Mouse (Mus musculus) kidney, adult 11 months (tissue): ENCODE measurements at regions not wholly inside any gene's neighbourhood (a gene's known extent, or its start where the extent isn't known, plus 50 kb on each side); places are given as distances from the start of the nearest gene placed in this dataset.

Experiments
- DNase-seq: peaks from one replicate; pipeline ENCODE4 v3.0.0; 2022

DNA sequence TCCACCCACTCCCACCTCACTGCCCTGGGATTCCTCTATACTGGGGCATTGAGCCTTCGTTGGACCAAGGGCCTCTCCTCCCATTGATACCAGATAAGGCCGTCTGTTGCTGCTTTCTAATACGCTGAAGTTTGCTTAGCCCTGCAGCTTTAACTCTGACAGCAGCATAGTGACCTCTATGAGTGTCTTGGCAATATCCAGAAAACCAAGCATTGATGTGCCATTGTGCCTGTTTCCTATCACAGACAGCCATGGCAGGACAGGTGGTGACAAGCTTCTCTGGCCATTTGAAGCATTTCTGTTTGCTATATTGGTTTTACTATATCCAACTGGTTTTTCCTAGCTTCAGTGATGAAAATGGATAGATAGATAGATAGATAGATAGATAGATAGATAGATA, 625.4 kb upstream of the Mpdz start:
- DNase-seq, result no peak

DNA sequence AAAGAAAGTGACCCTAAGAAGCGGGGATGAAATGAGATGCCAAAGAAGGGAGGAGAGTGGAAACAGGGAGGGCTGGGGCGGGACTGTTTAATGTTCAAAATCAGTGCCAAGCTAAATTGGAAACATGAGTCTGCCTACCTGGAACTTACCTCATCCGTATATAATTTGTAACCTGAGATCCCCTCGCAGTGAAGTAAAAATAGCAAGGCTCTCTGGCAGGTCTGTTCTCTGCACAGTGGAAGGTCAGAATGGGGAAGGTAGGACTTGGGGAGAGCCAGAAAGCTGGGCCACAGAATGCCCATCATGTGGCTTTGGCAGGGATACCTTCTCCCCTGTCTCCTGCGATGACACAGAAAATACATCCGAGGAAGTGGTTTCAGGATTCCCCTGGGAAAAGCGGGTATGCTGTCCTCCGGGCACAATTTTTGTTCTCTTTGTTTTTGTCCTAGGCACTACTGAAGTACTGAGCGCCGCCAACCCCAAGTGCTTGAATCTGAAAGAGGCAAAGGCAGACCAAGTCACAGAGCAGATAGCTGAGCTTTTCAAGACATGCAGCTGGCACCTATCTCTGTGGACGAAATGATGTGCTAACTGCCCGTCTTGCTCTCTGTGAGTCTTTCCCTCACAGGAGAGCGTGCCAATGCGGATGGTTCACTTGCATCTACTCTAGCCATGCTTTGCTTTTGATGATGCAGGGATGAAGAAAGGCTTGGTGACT, 623.2 kb upstream of the Mpdz start:
- DNase-seq, result peak; percentile 42

DNA sequence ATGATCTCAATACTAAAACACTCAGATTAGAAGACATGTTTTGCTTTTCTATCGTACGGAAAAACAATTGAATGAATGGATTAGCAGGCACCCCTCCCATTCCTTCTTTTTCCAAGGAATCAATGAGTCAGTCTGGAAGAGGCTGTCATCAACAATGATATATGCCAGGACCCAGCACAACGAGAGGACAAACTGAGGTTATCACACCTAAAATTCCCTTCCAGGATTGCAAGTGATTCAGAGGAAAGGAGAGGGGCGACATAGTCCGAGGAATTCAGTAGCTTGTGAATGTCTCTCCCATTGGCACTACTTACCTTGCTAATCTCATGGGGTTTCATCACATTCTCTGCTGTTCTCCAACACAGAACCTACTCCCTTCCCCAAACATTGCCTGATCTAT, 620.1 kb upstream of the Mpdz start:
- no peak for DNase-seq

GRCm38 (mm10) chr4:82056671-82057070, 614.1 kb upstream of the Mpdz start:
- DNase-seq, result peak; percentile 66

GRCm38 (mm10) chr4:82048171-82048570, 605.6 kb upstream of the Mpdz start:
- DNase-seq, result no peak

DNA sequence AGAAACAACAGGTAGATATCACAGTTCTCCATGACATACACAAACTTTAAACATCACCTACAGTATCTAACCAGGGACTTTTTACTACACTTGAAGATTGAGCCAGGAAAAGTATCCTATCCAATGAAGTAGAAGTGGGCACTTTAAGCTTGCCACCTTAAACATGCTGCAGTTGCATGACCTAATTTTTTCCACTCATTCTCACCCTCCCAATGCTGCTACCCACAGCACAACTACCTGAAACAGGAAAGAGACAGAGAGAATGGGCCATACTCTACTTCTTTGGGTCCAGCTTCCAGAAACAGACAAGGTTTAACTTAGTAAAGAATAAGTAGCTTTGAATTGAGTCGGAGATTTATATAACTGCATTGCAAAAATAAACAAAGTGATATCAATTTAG, 594.9 kb upstream of the Mpdz start:
- no peak for DNase-seq

DNA sequence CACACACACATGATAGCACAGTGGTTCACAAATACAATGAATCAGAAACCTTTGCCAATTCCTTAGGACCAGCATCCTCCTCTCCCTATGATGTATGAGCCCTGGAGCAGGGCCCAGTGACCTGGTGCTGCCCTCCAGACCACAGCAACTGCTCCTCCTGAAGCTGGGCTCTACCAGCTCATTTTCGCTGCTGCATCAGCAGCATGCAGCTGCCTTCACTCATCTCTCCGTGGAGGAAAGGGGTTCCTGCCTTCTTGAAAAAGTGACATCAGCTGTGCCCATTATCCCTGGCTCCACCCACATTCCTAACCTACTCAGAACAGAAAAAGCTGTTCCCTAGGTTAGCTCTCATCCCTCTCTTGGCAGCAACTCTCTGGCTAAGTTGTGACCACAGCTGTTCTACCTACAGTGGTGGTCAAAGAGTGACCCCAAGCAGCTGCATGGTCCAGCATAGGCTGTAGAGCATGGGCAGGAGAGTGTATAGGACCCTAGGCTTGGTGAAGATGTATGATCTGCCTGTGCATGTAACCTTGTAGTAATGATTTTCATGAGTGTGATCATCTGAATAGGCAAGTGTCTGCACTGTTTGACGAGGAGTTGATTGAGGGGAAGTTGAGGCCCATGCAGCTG, 592.6 kb upstream of the Mpdz start:
- DNase-seq, result no peak

DNA sequence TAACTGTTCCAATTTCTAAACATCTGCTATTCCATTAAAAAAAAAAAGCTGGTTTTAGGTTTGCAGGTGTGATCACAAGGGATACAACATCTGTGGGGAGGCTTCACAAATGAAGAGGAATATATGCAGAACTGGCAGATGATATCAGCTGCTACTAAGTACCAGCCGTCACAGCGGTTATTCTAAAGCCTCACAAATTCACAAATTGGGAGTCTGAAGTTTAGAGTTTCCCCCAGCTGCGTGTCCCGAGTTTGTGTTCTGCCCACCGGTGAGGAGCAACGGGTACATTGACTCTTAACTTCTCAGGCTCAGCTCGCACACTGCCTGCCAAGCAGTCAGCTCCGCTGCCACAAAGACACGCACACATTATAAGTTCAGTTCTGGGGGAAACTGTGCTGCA, 586.6 kb upstream of the Mpdz start:
- DNase-seq, result no peak

DNA sequence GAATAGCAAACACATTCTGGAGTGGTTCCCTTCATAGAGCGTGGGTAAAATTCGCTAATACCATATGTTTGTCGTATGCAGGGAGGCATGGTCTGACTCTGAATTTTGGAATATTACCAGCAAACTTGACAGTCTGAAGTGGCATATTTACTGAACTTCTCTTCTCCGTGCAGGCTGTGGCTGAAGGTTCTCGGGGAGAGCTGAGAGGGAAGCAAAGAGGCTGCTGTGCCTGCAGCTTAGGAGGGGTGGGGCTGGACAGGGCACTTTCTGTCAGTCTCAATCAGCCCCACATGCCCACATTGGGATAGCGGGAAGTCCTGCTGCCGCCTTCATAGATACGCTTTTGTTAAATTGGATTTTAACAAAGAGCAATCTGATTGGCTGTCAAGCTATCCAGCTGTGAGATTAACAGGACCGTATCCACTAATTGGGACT, 584.8 kb upstream of the Mpdz start:
- DNase-seq, result no peak

DNA sequence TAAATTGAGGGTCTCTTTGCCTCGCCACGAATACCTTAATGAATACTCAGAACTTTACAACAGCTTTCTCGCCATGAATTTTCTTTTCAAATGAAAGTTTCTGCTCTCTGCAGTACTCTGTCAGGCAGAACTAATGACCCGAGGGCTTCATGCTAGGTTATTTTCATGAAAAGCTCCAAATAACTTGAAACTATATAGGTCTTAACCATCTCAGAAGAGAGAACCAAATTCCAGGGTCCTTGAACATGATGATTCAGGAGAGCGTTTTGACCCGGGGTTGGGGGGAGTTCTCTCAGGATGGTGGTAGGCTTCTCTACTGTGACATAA, 558.8 kb upstream of the Mpdz start:
- no peak for DNase-seq

- no peak for DNase-seq
Measured at GRCm38 (mm10) chr4:82000590-82001405, 558.2 kb upstream of the Mpdz start.

DNA sequence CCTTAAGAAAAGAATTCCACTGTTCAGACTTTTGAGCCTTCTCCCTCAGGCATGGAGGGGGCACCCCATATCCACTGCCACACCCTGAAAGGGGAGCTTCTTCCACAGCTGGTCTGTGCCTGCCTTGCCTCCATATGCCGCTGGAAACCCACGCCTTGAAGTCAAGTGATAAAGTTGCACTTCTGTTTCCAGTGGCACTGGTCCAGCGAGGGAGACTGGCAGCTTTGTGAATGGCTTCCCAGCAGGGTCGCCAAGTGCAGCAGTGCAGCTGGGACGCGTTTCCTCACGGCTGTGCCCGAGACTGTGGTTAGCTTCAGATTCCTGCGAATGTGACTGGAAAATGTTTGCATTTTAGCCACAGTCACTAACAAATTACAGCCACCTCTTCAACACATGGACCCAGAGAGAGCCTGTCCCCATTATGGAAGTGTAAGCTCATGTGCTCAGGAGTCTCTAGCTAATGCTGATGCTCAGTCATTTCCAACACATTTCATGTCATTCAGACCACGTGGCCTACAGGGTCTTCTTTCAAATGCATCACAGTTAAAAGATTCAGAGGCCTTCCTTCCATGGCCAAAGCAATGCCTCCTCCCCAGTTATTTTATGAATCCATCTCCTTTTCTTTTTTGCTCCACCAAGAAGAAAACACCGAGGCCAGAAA, 557.2 kb upstream of the Mpdz start:
- DNase-seq, result no peak

DNA sequence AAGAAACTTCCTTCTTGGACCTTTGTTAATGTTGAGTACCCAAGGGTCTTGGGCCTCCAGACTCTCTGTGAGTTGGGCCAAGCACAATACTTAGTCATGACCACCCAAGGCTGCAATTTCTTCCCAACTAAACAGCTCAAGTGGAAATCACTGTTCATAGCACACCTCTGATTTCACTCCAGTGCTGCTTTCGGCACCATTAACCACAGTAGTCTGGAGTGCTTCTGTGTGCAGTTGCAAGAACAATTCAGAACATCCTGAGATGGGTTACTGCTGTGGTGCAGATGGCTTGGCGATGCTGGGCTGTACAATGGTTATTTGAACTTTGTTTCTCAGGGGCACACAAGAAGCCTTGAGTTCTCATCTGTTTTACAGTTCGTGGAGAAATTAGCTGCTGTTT, 556.5 kb upstream of the Mpdz start:
- no peak for DNase-seq

- no peak for DNase-seq
Measured at GRCm38 (mm10) chr4:81996445-81996844, 553.8 kb upstream of the Mpdz start.

GRCm38 (mm10) chr4:81995243-81995642, 552.6 kb upstream of the Mpdz start:
- DNase-seq, result no peak

DNA sequence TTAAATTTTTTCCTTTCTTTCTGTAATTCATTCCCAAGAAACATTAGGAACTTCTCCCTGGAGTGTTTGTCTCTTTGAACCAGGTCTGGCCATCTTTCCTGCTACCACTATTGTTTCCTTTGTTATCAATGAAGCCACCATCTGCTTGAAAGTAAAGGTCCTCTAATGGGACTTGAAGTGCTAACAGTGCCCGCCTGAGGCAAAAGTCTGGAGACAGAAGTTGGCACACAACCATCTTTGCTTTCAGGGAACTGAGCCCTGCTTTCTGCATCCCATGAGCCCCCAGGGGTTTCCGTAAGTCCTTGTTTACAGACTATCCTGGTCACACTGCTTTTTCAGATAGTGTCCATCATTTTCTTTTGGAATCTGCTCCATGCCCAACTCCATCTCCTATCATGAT, 546.2 kb upstream of the Mpdz start:
- DNase-seq, result no peak

GRCm38 (mm10) chr4:81986616-81987015, 544.0 kb upstream of the Mpdz start:
- DNase-seq, result no peak

- no peak for DNase-seq
Measured at GRCm38 (mm10) chr4:81981811-81982210, 539.2 kb upstream of the Mpdz start.

DNA sequence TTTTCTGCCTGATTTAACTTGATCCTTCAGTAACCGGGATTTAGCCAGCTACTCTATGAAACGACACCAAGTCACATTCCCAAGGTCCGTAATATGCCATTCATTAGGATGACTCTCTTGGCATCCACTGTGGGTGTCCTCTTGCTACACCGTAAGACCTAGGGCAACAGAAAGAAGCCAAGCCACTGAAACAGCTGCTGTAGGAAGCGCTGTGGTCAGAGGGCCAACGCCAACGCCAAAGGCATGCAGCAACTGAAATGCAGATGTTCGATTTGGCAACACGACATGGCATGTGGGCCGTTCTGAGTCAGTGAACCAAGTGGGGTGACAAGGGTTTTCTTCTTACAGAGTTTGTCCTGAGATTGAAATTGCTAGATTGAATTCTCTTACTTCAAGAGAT, 527.9 kb upstream of the Mpdz start:
- no peak for DNase-seq

DNA sequence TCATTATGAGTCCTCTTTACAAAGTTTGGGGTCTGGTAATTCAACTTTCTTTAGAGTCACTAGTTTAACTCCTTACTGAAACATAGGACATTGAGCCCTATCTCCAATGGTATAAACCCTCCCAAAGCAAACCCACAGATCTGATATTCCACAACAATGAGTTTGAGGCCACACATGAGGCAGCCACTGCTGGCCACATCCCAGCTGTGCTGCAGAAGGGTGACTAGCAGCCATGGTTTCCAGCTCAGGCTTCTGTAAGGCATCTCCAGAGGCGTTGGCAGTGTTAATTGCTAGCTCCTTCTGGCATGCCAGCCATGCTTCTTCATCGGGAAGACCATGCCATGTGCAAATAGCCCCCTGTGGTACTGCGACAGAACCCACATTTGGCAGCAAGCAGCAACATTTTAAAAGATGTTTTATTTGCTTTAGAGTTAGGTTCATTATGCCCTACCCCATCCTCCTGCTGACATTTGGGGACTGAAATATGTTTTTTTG, 527.1 kb upstream of the Mpdz start:
- no peak for DNase-seq

DNA sequence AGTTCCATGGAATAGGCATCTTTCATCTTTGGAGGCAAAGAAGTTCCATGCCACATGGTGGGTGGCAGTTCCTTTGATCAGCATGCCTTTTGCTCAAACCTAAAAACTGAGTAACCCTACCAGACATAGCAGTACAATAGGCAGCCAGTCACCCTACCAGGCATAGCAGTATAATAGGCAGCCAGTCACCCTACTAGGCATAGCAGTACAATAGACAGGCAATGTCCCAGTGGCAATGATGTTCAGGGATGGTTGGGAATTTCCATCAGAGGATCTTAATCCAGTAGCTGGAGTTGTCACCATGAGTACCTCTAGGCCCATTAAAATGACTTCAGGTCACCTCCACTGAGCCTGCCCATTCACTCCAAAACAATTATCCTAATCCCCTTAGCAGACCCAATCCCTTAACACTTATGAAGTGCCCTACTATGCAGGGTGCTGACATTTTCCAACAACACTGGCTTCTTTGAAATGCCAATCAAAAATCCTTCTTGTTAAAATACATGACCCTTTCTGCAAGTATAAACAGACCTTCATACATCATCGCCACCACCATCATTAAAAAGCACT, 523.5 kb upstream of the Mpdz start:
- DNase-seq, result no peak

GRCm38 (mm10) chr4:81963112-81963511, 520.5 kb upstream of the Mpdz start:
- DNase-seq, result no peak

DNA sequence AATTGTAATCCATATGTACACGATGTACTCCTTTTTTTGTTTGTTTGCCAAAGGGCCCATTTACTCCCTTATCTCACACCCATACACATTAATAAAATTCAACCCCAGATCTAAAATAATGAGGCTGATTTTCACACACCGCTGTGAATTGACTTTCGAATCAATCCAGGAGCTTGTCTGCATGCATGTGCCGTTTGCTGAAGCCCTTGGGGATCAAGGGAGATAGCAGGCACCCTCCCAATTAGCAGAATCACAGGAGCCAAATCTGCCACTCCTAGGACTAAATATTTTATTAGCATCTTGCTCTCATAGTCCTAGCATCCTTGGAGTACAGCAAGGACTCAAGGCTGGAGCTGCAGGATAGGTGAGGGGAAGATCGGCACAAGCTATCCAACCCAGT, 520.0 kb upstream of the Mpdz start:
- no peak for DNase-seq
